Mouse (Mus musculus): ENCODE results near the gene 4933415F23Rik.

- no peak for TF ChIP-seq CTCF (IDR thresholded peaks at IDR 0.05; ENCODE audit: control insufficient read depth, insufficient read depth, low read length)
- no peak for TF ChIP-seq POLR2A (IDR thresholded peaks at IDR 0.05; ENCODE audit: borderline replicate concordance, control insufficient read depth, low read depth, low read length)
These were observed 828 bp upstream of the 4933415F23Rik start for GRCm38 (mm10) chr1:23102881-23103280.

Data from bone marrow, adult 2 months (tissue).